Mouse (Mus musculus): ENCODE data around the gene Fbxo44. TPM values are rescaled to one million over a fixed set of nuclear protein-coding genes. Genes with fewer than 3 reads are reported as not detected.

Fbxo44 gene
- polyA plus RNA-seq, 1 experiment: 2.1 TPM

- no peak for TF ChIP-seq MAX (IDR thresholded peaks at IDR 0.05)
- peak; percentile 97 for TF ChIP-seq CTCF (IDR thresholded peaks at IDR 0.05; ENCODE audit: control insufficient read depth, insufficient read depth, insufficient read length)
- Histone ChIP-seq H3K79me2 (ENCODE audit: control insufficient read depth, insufficient read depth) (no peaks in the 10 kb centered on the region), H3K36me3 (ENCODE audit: control insufficient read depth, insufficient read depth) (no peaks in the 10 kb centered on the region), H3ac (ENCODE audit: control insufficient read depth, insufficient read length, low read depth) (peak overlapping the region; percentile 19), H3K79me3 (ENCODE audit: low read depth) (no peaks in the 10 kb centered on the region), H3K27me3 (ENCODE audit: control insufficient read depth, insufficient read depth, insufficient read length) (peaks cover 28% of the 10 kb centered on the region), H3K4me3 (ENCODE audit: insufficient read depth, poor library complexity, severe bottlenecking) (no peak overlapping the region)
Observed at GRCm38 (mm10) chr4:148164002-148164439, 3.7 kb upstream of the Fbxo44 start.

- Histone ChIP-seq H3ac (ENCODE audit: control insufficient read depth, insufficient read length, low read depth) (peak overlapping the region; percentile 61), H3K36me3 (ENCODE audit: control insufficient read depth, insufficient read depth) (no peaks in the 10 kb centered on the region), H3K4me3 (ENCODE audit: insufficient read depth, poor library complexity, severe bottlenecking) (peak overlapping the region; percentile 14), H3K79me3 (ENCODE audit: low read depth) (no peaks in the 10 kb centered on the region), H3K27me3 (ENCODE audit: control insufficient read depth, insufficient read depth, insufficient read length) (peaks cover 12% of the 10 kb centered on the region), H3K79me2 (ENCODE audit: control insufficient read depth, insufficient read depth) (no peaks in the 10 kb centered on the region)
- TF ChIP-seq CEBPB (IDR thresholded peaks at IDR 0.05; ENCODE audit: low read depth) (no peak), CTCF (IDR thresholded peaks at IDR 0.05; ENCODE audit: control insufficient read depth, insufficient read depth, insufficient read length) (no peak), MYOD1 (IDR thresholded peaks at IDR 0.05; ENCODE audit: control insufficient read depth, insufficient read length, low read depth) (no peak), MAX (IDR thresholded peaks at IDR 0.05) (no peak), FOSL1 (IDR thresholded peaks at IDR 0.05; ENCODE audit: insufficient read depth, low read length, poor library complexity, severe bottlenecking) (no peak), MYOG (IDR thresholded peaks at IDR 0.05; ENCODE audit: control insufficient read depth, extremely low read depth, insufficient read length) (no peak), USF1 (IDR thresholded peaks at IDR 0.05; ENCODE audit: low read depth) (no peak)
Observed at GRCm38 (mm10) chr4:148159544-148160435, 492 bp downstream of the Fbxo44 start.

- TF ChIP-seq MAX (IDR thresholded peaks at IDR 0.05): no peak
- no peak for TF ChIP-seq FOSL1 (IDR thresholded peaks at IDR 0.05; ENCODE audit: insufficient read depth, low read length, poor library complexity, severe bottlenecking)
- TF ChIP-seq MYOD1 (IDR thresholded peaks at IDR 0.05; ENCODE audit: control insufficient read depth, insufficient read length, low read depth): no peak
- TF ChIP-seq MYOG (IDR thresholded peaks at IDR 0.05; ENCODE audit: control insufficient read depth, extremely low read depth, insufficient read length): no peak
- TF ChIP-seq CEBPB (IDR thresholded peaks at IDR 0.05; ENCODE audit: low read depth): no peak
- no peak for TF ChIP-seq CTCF (IDR thresholded peaks at IDR 0.05; ENCODE audit: control insufficient read depth, insufficient read depth, insufficient read length)
- TF ChIP-seq USF1 (IDR thresholded peaks at IDR 0.05; ENCODE audit: low read depth): no peak
- no peaks in the 10 kb centered on the region for H3K79me2 ChIP-seq (ENCODE audit: control insufficient read depth, insufficient read depth)
- peaks cover 4% of the 10 kb centered on the region for H3K27me3 ChIP-seq (ENCODE audit: control insufficient read depth, insufficient read depth, insufficient read length)
- H3K4me3 ChIP-seq (ENCODE audit: insufficient read depth, poor library complexity, severe bottlenecking): no peak overlapping the region
- no peak overlapping the region for H3ac ChIP-seq (ENCODE audit: control insufficient read depth, insufficient read length, low read depth)
- H3K36me3 ChIP-seq (ENCODE audit: control insufficient read depth, insufficient read depth): no peaks in the 10 kb centered on the region
- H3K79me3 ChIP-seq (ENCODE audit: low read depth): no peaks in the 10 kb centered on the region
Observed at GRCm38 (mm10) chr4:148158436-148159348, 1.6 kb downstream of the Fbxo44 start.

GRCm38 (mm10) chr4:148154982-148155381, 5.3 kb downstream of the Fbxo44 start:
- Histone ChIP-seq H3K79me2 (ENCODE audit: control insufficient read depth, insufficient read depth) (no peaks in the 10 kb centered on the region), H3K27me3 (ENCODE audit: control insufficient read depth, insufficient read depth, insufficient read length) (no peaks in the 10 kb centered on the region), H3K36me3 (ENCODE audit: control insufficient read depth, insufficient read depth) (no peaks in the 10 kb centered on the region), H3K4me3 (ENCODE audit: insufficient read depth, poor library complexity, severe bottlenecking) (no peak overlapping the region), H3ac (ENCODE audit: control insufficient read depth, insufficient read length, low read depth) (no peak overlapping the region), H3K79me3 (ENCODE audit: low read depth) (no peaks in the 10 kb centered on the region)
- TF ChIP-seq MYOG (IDR thresholded peaks at IDR 0.05; ENCODE audit: control insufficient read depth, extremely low read depth, insufficient read length) (no peak), CTCF (IDR thresholded peaks at IDR 0.05; ENCODE audit: control insufficient read depth, insufficient read depth, insufficient read length) (no peak), FOSL1 (IDR thresholded peaks at IDR 0.05; ENCODE audit: insufficient read depth, low read length, poor library complexity, severe bottlenecking) (no peak), MAX (IDR thresholded peaks at IDR 0.05) (no peak), USF1 (IDR thresholded peaks at IDR 0.05; ENCODE audit: low read depth) (no peak), CEBPB (IDR thresholded peaks at IDR 0.05; ENCODE audit: low read depth) (no peak), MYOD1 (IDR thresholded peaks at IDR 0.05; ENCODE audit: control insufficient read depth, insufficient read length, low read depth) (no peak)

GRCm38 (mm10) chr4:148154006-148154405, 6.3 kb downstream of the Fbxo44 start:
- TF ChIP-seq USF1 (IDR thresholded peaks at IDR 0.05; ENCODE audit: low read depth) (no peak), CEBPB (IDR thresholded peaks at IDR 0.05; ENCODE audit: low read depth) (no peak), CTCF (IDR thresholded peaks at IDR 0.05; ENCODE audit: control insufficient read depth, insufficient read depth, insufficient read length) (no peak), FOSL1 (IDR thresholded peaks at IDR 0.05; ENCODE audit: insufficient read depth, low read length, poor library complexity, severe bottlenecking) (no peak), MYOD1 (IDR thresholded peaks at IDR 0.05; ENCODE audit: control insufficient read depth, insufficient read length, low read depth) (no peak), MYOG (IDR thresholded peaks at IDR 0.05; ENCODE audit: control insufficient read depth, extremely low read depth, insufficient read length) (no peak), MAX (IDR thresholded peaks at IDR 0.05) (no peak)
- H3K36me3 ChIP-seq (ENCODE audit: control insufficient read depth, insufficient read depth): no peaks in the 10 kb centered on the region

More at GRCm38 (mm10) chr4:148154006-148154405, 6.3 kb downstream of the Fbxo44 start:
- Histone ChIP-seq H3K79me3 (ENCODE audit: low read depth) (no peaks in the 10 kb centered on the region), H3K79me2 (ENCODE audit: control insufficient read depth, insufficient read depth) (no peaks in the 10 kb centered on the region), H3ac (ENCODE audit: control insufficient read depth, insufficient read length, low read depth) (no peak overlapping the region), H3K27me3 (ENCODE audit: control insufficient read depth, insufficient read depth, insufficient read length) (no peaks in the 10 kb centered on the region), H3K4me3 (ENCODE audit: insufficient read depth, poor library complexity, severe bottlenecking) (no peak overlapping the region)
